Mouse (Mus musculus) spleen, postnatal 10 days (tissue): ENCODE data around the gene Rangrf.
A peak's percentile ranks its signal among the peaks of the same experiment; 100 is the strongest.
"Not testable (repeated sequence)": the region's sequence is repeated elsewhere in the genome, so short reads cannot be mapped to it uniquely, and the experiment has no call there.

ENCODE experiments used
- DNase-seq, 2 experiments: peaks; one replicate each; pipeline ENCODE4 v3.0.0; 2021 to 2022; ENCODE audit warnings: low spot score in 2 of 2

Gene Rangrf

GRCm38 (mm10) chr11:68979320-68979733, 4.3 kb upstream of the Rangrf start:
- DNase-seq: no peak

- DNase-seq: no peak
Observed at GRCm38 (mm10) chr11:68975601-68976000, 616 bp upstream of the Rangrf start.

DNA sequence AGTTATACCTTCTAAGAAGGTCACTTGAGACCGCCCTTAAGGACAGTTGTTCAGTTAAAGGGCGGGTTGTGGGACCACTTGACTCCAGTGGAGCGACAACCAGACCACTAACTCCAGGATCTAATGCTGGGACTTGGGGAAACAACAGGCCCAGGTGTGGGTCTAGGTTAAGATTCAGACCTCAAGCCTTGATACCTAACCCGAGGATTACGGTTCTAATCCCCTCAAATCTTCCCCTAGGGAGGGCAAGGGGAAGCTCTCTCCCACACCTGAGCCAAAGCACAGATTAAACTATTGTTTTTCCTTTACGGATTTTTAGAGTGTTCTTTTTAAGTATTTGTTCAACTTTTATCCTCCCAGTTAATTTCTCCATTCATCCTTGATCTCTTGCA, 930 bp downstream of the Rangrf start:
- no peak for DNase-seq

DNA sequence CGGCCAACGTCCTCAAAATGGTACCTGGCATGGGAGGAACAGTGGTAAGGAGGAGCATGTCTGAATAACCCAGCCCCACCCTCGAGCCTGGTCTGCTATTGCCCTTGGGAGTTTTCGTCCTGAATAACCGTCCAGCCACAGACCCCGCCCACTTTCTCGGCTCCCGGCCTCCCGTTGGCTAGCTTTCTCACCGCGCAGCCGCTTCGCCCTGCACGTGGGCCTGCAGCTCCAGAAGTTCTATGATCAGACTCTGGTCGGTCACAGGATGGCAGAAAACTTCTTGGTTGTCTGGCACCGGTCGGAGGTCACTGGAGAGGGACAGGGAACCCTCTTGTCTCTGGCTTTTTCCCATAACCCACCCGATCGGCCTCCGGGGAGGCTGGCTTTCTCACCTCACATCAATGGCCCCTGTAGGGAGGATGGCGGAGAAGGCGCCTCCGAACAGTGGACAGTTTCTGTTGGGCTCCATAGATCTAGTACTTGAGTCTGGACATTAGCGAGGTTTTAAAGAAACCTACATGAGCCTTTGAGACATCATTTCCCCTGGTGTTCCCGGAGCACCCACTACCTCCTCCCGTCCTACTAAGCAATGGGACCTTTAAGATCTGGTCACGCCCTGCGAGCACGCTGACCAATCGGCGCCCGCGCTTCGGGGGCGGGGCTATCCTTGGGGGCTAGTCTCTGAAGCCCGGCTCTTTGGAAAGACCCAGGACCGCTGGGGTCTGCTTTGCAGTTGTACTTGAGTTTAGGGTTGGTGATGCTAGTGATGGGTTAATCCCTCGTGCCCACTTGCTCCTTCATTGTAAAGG, 1.5 kb downstream of the Rangrf start:
- peak; percentile 58 to 83 for DNase-seq

DNA sequence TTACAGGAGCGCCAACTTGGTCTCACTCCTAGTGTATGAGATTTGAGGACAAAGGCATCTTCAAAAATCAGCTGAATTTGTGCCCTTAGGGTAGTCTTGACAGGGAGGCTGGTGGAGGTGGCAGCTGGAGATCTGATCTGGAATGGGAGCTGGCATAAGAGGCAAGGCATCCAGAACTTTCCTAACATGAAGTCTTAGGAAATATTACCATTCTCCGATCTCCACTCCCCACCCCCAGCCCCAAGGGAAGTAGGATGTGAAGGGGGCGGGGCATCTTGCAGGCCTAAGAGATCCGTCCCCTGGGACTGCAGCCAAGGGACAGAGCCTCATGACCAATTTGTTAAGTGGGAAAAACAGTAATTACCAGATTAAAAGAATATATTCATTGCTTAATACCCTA, 4.8 kb downstream of the Rangrf start:
- DNase-seq: no peak

DNA sequence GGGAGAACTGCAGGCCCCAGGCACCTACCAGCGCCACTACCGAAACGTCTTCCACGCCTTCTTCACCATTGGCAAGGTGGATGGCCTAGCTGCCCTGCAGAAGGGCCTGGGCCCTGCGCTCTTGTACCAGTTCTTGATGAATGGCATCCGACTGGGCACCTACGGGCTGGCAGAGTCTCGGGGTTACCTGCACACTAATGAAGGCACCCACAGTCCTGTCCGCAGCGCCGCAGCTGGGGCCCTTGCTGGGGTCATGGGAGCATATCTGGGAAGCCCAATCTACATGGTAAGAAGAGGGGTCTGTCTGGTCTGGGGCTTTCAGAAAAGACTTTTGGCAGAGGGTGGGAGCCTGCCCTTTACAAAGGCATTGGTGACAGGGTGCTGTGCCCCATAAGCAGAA, 6.2 kb downstream of the Rangrf start:
- no peak for DNase-seq

DNA sequence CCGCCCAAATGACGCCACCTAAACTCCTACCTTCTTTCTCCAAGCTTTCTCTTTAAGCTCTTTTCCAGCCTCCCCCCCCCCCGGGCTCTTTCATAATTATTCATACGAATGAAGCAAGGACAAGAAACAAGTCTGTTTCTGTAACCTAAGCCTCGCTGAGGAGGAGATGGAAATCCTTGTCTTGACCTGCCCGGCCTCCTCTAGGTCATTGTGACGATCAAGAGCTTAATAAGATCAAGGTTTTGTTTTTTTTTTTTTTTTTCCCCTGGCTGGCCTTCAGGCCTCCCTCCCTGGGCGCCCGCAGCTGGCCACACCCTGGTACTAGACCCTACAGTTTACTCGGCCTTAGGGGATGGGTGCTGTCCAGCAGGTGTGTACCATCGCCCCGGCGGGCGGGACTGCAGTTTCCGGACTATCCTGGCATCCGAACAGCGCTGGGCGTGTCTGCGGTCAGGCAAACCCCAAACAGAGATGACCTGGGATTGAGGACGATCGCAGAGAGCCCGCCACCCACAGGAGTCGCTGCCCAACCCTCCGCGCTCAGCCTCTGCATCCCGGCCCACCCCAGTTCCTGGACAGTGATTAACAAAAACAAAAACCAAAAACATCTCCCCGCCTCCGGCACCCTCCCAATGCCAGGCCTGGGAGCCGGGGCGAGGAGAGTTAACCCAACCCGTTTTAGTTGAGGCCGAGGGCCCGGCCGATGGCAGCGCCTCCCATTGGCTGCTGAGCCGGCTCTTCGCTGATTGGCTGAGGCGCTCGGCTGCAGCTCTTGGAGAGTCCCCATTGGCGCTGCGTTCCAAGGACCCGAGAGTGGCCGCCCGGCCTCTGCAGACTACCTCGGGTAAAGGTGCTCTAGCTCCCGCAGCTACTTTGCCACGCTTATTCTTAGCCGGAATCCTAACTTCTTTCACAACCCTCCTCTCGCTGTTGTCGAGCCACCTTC, 7.4 kb downstream of the Rangrf start, which contains the start of gene Slc25a35:
TSS of gene Slc25a35 (plus strand) at position 795 of the 946 bp plus-strand sequence.
- DNase-seq: peak; percentile 81 to 92

DNA sequence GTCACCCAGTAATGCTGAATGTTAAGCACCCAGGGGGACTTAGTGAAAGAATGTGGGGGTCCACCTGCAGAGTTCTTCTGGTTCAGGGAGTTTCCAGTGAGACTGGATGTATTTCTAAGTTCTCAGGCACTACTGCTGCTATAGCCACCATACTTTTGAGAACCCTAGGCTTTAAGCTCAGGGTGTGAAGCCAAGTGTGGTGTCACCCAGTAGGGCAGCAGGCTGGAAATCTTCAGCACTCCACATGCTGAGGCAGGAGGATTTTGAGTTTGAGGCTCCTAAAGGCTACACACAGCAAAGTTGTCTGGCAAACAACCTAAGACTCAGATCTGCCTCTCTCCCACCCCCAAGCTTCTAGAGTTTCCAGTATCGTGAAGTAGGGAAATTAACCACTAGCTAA, 8.4 kb downstream of the Rangrf start:
- no peak for DNase-seq

- peak; percentile 60 to 86 for DNase-seq
Observed at GRCm38 (mm10) chr11:68965845-68966244, 9.1 kb downstream of the Rangrf start.

DNA sequence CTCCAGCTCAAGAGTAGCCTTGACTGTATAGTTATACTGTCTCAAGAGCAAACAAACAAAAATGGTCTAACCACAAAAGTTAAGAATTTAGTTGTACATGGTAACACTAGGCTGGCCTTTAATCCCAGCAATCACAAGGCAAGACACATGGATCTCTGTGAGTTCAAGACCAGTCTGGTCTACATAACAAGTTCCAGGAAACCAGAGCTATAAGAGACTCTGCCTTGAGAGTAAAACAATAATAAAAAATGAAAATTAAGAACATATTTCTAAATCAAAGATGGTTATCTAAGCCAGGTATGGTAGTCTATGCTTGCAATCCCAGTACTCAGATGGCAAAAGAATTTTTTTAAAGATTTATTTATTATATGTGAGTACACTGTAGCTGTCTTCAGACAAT, 9.9 kb downstream of the Rangrf start:
- no peak for DNase-seq

DNA sequence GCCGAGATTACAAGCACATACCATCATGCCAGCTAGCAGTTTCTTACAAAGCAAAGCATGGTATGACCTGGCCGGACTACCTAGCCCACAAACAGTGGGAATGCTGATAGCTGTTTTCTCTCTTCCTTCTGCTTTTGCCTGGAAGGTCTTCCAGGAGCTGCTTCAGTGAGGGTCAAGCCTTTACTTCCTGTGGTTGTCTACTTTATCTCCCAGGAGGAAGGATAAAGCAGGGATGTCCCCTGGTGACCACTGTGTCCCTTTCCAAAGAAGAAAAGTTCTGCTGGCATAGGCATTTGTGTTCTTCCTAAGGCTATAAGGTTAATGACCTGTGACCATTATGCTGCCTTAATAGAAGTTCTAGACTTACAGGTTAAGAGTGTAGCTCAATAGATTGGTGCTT, 11.6 kb downstream of the Rangrf start:
- no peak for DNase-seq

DNA sequence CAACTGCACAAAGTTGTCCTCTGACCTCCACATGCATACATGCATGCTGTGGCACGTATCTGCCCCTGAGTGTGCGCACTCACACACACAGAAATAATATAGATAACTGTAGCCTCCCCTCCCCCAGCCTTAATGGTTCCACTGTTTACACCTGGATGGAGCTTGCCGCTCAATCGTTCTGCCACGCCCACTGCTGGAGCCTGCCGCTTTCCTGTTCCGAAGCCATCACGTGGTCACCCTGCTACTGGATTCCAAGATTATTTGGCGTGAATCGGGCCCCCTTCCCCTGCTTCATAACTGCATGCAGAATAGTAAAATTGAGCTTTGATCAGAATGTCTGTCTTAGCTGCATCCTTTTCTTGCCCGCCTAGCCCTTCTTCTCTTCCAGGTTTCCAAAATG, 12.8 kb downstream of the Rangrf start:
- not testable (repeated sequence) for DNase-seq

DNA sequence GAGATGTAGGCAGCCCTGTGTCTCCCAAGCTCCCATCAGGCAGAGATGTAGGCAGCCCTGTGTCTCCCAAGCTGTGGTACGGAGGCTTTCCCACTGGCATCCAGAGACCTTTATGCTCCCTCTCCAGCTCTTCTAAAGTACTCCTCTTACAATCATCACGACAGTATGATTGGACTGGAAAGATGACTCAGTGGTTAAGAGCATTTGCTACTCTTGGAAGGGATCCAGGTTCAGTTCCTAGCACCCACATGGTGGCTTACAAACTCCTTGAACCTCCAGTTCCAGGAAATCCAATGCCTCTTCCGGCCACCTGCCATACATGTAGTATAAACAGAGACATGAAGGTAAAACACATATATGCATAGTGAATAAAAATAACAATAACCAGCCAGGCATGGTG, 13.4 kb downstream of the Rangrf start:
- DNase-seq: no peak

DNA sequence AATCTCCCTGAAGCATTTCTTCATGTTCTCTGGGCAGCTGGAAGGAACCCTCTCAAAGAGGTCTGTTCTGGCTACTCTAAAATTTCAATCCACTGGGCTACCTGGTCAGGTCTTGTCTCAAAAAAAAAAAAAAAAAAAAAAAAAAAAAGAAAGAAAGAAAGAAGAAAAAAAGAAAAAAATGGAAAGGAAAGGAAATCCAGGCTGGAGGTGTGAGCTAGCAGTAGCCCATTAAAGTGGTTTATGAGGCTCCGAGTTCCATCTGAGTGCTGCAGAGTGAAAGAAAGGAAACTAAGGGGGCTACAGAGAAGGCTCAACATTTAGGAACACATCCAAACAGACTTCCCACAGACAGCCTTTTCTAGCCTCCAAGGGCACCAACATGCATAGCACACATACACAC, 17.0 kb downstream of the Rangrf start:
- DNase-seq: no peak

GRCm38 (mm10) chr11:68957308-68957707, 17.7 kb downstream of the Rangrf start, which contains the start of gene Arhgef15:
Gene Arhgef15 (minus strand): TSS chr11:68957480.
- DNase-seq: no peak

GRCm38 (mm10) chr11:68956697-68957096, 18.3 kb downstream of the Rangrf start:
- DNase-seq: no peak

- no peak for DNase-seq
Observed at GRCm38 (mm10) chr11:68956107-68956506, 18.9 kb downstream of the Rangrf start.

- DNase-seq: no peak
Observed at GRCm38 (mm10) chr11:68955473-68955872, 19.5 kb downstream of the Rangrf start.

DNA sequence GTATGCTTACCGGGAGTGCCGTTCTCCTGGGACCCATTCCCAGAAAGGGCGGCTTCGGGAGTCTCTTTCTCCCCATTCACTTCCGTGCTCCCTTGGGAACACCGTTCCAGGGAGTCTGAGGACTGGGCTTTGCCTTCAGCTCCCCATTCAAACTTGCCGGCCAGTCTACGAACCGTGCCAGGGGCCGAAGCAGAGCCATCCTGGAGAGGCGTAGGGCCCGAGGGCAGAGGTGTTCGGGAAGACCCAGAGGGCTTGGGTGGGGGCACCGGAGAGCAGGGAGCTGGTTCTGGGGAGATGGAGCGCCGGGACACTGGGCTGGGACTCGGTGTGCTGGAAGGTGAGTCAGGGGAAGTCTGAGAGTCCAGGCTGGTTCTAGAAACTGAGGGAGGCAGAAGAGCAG, 20.6 kb downstream of the Rangrf start:
- DNase-seq: no peak

DNA sequence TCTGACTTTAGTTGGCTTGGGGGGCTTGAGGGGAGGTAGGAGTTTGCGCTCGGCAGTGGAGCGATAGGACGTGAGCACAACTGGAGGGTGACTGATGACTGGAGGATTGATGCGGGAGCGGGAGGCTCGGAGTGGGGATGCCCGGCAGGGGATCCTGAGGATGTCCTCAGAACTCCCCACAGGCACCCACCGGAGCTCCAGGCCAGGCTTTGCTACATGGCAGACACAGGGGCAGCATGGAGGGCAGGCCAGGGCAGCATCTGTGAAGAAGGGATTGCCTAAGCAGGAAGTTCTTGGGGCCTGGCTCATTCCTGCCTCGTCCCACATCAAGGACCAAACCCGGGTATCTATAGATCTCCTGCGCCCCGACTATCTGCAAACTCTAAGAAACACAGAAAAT, 21.1 kb downstream of the Rangrf start:
- DNase-seq: no peak

- DNase-seq: no peak
Observed at GRCm38 (mm10) chr11:68947542-68947993, 27.4 kb downstream of the Rangrf start.

DNA sequence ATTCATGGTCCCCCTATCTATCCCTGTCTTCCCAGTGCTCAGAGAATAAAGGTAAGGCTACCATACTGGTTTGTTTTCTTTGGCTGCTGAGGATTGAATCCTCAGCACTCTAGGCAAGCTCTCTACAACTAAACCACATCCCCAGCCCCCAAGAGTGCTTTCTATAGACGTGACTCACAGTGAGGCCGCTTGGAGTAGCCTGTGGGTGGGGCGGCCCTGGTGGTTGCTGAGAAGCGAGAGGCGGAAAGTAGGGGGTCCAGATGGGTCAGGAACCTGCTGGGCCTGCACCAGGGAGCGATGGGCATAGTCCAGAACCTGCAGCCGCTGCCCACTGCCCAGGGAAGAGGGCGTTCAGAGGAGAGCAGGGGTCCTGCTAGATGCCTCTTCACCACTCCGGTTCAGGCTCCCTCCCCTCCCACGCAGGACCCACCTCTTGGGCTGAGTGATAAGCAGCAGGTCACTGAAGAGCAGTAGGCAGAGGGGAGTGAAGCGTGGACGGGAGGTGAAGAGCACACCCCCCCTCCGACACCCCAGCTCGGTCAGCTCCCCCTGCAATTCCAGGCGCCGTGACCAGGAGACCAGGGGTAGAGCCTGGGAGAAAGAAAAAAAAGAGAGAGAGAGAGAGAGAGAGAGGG, 28.1 kb downstream of the Rangrf start:
- no peak for DNase-seq
